Mouse (Mus musculus) 416B (cell line): ENCODE results near the gene 3110021N24Rik.
"Not testable (repeated sequence)": the region's sequence is repeated elsewhere in the genome, so short reads cannot be mapped to it uniquely, and the experiment has no call there.

Experiments
- DNase-seq: peaks from one replicate; pipeline ENCODE4 v3.0.0; 2011; ENCODE audit warnings: low read depth

Gene 3110021N24Rik

DNA sequence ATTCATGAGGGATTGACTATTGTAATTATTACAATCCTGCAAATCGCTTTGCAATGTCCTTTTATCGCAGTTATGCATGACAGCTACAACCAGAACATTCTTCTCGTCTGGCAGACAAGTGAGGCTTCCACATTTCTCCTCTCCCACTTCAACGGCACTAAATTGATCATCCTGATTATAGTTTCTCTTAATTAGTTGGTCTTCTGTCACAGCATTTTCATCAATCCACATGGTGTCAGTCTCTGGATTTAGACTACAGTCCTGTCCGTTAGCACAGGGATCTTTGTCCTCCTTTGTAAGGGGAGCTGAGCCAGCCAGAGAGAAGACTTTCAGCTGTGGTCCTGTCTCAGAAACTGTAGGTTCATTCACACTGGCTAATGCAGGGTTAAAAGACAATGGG lies at the start of gene 3110021N24Rik:
Gene 3110021N24Rik, plus strand, starts transcription at position 301 of the 400 bp plus-strand sequence.
- no peak for DNase-seq

GRCm38 (mm10) chr4:108686156-108686555 lies 33.3 kb upstream of the 3110021N24Rik start:
- DNase-seq: no peak

GRCm38 (mm10) chr4:108687098-108687497 lies 32.4 kb upstream of the 3110021N24Rik start:
- DNase-seq: not testable (repeated sequence)

- peak; percentile 25 for DNase-seq
Measured at GRCm38 (mm10) chr4:108690479-108690878, 29.0 kb upstream of the 3110021N24Rik start.

GRCm38 (mm10) chr4:108691469-108691868 lies 28.0 kb upstream of the 3110021N24Rik start:
- DNase-seq: peak; percentile 9

DNA sequence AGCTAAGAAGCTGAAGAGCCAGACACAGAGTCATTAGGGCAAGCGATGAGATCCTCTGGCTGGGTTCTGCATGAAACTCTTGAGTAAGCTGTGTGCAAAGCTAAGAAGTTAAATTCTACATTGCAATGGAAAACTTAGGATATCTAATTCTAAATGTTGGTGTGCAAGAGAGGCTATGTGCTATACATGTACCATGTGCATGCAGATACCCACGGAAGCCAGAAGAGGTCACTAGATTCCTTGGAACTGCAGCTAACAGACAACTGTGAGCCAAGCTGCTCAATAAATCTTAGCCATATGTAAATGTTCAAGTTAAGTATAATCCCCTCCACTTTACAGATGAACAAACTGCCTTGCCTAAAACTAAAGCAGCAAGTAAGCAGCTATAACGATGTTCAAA lies 22.5 kb upstream of the 3110021N24Rik start:
- peak; percentile 70 for DNase-seq

DNA sequence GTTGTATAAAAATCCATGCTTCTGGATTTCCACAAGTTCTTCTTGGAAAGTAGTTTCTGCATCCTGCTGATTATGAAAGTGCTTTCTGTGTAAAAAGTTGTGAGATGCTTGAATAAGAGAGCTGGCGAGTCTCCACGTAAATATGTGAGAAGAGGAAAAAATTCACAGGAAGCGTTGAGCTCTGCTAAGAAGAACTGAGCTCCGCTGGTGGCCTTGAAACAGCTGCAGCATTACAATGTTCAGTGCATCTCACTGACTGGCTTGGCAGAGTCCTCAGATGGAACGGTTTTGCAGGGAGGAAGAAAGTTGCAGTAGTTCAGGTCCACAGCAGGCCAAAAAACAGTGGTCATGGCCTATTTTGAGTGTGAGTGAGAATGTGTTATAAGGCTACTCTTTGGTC lies 11.2 kb upstream of the 3110021N24Rik start:
- no peak for DNase-seq

DNA sequence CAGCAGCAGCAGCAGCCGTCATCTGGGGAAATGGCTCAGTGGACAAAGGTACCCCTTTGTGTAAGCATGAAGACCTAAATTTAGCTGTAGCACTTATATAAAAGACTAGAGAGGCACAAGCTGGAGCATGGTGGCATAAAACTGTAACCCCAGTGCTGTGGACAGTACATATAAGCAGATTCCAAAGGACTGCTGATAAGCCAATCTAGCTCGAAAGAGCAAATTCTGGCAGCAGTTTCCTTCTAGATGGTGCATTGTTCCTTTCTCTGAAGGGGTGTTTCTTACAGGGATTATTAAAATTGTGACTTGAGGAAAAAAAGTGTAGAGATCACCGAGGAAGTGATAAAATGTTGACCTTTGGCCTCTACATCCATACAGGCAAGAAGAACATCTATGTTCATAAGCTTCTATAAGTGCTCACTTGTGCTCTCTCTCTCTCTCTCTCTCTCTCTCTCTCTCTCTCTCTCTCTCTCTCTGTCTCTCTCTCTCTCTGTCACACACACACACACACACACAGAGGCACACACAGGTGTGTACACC lies 1.9 kb downstream of the 3110021N24Rik start:
- no peak for DNase-seq

- DNase-seq: no peak
Measured at GRCm38 (mm10) chr4:108724102-108724501, 4.7 kb downstream of the 3110021N24Rik start.

DNA sequence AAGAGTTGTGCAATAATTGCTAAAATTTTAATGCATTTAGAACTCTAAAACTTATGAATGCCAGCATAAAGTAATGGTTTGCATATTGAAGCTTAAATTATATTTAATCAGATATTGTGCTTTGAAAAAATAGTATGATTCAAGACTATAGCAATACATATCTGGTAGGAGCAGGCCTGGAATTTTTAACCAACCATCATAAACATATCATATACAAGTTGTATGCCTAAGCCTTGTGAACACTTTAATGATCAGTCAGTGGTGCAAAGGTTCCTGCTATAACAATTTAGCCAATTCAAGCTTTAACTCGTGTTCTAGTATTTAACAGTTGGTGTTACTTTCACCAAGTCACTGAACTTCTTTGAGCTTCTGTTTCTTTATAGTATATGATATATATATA lies 11.0 kb downstream of the 3110021N24Rik start:
- DNase-seq: no peak

- DNase-seq: no peak
Measured at GRCm38 (mm10) chr4:108731582-108731981, 12.1 kb downstream of the 3110021N24Rik start.

- DNase-seq: no peak
Measured at GRCm38 (mm10) chr4:108746160-108746873, 26.9 kb downstream of the 3110021N24Rik start.

- DNase-seq: no peak
Measured at GRCm38 (mm10) chr4:108759583-108759982, 40.1 kb downstream of the 3110021N24Rik start.

- DNase-seq: no peak
Measured at GRCm38 (mm10) chr4:108768527-108768926, 49.1 kb downstream of the 3110021N24Rik start.

- no peak for DNase-seq
Measured at GRCm38 (mm10) chr4:108779763-108780056, 60.3 kb downstream of the 3110021N24Rik start.

DNA sequence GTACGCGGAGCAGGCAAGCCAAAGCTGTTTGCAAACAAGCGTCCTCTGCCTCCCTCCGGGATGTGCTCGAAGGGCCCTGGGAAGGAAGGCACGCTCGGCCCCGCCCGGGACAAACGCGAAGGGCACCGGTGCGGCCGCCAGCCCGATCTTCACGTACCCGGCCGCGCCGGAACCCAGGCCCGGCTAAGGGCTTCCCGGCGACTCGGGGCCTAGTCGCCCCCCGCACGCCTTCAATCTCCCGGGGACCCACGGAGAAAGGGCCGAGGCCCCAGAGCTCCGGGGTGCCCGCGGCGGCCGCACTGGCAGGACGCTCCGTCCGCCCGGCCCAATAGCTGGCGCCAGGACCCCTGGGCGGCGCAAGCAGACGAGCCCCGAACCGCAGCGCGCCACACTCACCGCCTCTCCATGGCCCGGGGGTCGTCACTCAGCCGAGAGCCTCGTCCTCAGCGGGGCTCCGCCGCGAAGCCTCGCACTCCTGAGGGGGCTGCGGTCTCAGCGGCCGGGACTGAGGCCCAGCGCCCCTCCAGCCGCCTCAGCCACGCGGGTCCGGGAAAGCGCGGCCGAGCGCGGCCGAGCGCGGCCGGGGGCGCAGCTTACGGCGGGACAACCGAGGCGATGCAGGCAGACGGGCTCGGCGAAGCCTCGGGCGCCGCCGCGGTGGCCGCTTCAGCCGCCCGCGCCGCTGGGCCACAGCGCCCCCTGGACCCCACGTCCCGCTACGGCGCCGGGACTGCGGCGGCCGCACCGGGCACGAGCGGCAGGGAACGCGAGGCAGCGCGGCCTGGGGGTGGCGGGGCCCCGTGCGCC lies 60.8 kb downstream of the 3110021N24Rik start, which contains the start of gene Zfyve9:
Gene Zfyve9, minus strand, starts transcription at position 742 of the 807 bp plus-strand sequence.
- DNase-seq: no peak

GRCm38 (mm10) chr4:108780864-108781205 lies 61.4 kb downstream of the 3110021N24Rik start:
- no peak for DNase-seq

DNA sequence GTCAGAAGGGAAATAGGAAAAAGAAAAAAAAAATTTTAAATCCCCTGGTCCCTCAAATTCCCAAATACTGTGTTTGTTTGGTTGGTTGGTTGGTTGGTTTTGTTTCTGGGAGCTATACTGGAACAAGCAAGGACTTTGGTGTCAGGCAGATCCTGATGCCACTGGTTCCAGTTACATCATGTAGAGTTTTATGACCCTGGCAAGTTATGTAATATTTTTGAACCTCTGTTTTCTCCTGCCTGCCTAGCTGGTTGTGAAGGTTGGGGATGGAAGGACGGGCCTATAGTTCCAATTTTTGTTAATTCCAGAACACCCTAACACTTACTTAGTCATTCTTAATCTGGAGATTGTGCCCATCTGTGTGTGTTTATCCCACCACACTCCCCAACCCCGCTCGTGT lies 62.1 kb downstream of the 3110021N24Rik start:
- no peak for DNase-seq

- peak; percentile 83 for DNase-seq
Measured at GRCm38 (mm10) chr4:108782421-108783085, 63.1 kb downstream of the 3110021N24Rik start.

- peak; percentile 25 for DNase-seq
Measured at GRCm38 (mm10) chr4:108789258-108789936, 69.9 kb downstream of the 3110021N24Rik start.

DNA sequence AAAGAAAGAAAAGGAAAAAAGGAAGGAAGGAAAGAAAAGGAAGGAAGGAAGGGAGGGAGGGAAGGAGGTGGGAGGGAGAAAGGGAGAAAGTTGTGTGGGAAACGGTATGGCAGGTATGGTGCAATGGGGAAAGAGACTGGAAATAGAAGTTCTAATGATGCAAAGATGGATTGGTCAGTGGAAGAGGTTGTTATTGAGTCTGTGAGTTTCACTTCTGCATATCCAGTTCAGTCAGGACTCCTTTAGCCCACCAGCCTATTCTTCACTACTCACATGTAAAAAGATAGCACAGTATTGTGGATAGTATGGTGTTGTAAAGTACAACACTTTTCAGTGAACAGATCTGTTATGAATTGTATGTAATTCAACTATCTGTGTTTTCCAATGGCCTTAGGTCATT lies 71.1 kb downstream of the 3110021N24Rik start:
- no peak for DNase-seq

DNA sequence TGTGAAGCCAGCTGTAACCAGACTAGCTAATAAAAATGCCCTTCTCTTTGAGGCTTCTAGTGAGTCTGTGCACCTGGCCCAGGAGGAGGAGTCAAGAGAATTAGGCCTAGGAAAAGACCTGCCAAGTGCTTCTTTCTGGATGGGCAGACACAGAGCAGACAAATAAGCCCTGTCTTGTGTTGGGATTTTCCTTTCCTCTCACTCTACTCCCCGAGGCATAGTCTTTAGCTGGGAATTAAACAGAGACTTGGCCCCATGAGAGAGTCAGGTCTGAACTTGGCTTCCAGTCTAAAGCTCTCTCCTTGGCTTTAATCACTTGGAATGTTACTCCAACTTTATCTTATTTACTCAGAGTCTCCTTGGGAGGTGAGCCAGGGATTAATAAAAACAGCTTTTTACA lies 74.5 kb downstream of the 3110021N24Rik start:
- DNase-seq: no peak
